Mouse (Mus musculus): ENCODE measurements around the gene Fam49a. TPM values are rescaled to one million over a fixed set of nuclear protein-coding genes. Genes with fewer than 3 reads are reported as not detected.

Fam49a gene
- polyA plus RNA-seq (2012; rRNA removed) = 3.5 and 4.6 TPM in 2 replicates
- polyA plus RNA-seq (2014; fragmentation: Nextera tagmentation; extraction: Ambion mirVana) = 11.3 and 11.9 TPM in 2 replicates

DNA sequence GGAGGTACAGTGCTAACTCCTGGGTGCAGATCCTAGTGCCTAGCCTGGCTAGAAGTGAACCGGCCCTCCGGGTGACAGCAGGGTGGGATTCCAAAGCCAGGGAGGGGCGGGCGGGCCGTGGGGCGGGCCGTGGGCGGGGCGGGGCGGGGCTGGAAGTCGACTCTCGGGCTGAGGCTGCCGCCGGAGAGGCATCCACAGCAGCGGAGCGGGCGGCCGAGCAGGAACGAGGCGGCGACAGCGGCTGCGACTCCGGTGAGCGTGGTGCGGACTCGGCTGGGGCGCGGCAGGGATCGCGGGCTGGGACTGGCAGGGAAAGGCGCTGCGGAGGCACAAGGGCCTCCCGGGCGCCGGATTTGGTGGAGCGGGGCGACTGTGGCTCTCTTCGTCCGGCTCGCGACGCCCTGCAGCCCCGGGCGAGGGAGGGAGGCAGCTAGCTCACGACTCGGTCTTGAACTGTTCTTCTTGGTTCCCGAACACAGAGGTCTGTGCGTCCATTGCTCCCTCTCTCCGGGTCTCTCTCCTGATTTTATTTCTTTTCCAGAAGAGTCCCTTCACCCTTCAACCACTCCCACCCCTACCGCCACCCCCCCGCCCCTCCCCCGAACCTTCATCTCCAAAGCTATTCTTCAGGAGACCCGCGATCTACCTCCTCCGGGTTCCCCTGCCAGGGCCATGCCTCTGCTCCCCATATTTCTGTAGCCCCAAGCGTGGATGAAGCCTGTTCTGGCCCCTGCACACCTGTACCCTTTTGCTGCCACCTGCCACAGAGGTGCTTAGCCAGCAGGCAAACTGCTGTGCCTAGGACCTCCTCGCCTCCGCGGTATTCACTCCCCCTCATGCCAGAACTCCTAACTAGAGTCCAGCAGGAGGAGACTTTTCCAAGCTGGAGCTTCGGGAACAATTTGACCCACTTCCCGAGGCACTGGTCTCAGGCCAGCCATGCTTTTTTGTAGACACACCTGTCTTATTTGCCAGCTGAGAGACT is at the start of gene Fam49a:
Gene Fam49a, plus strand, starts transcription at position 153 of the 985 bp plus-strand sequence.
- H3K9ac ChIP-seq (ENCODE audit: low read depth, low read length, severe bottlenecking) = peak within 1 kb of the TSS; percentile 69
- TF ChIP-seq POLR2A (IDR thresholded peaks at IDR 0.05; ENCODE audit: borderline replicate concordance, extremely low read depth, insufficient read depth, insufficient read length) = 0 out of 2 replicates have a peak, but pooled peaks have one; percentile 63
- H3K4me1 ChIP-seq (ENCODE audit: control insufficient read depth, insufficient read depth, low read length) = peaks cover 10% of the 10 kb centered on the region
- DNase-seq (ENCODE audit: low spot score) (peak; percentile 73), ATAC-seq (ENCODE audit: low FRiP score, low read depth) (peak; percentile 92)
- WGBS = 1% methylated on average over 32 of the region's 62 CpGs
- H3K4me2 ChIP-seq (replicated peaks; ENCODE audit: low read depth, low read length, severe bottlenecking) = peak within 1 kb of the TSS; percentile 89
- no peak within 1 kb of the TSS for H3K27ac ChIP-seq (replicated peaks; ENCODE audit: low read depth, low read length)
- no peaks in the 10 kb centered on the region for H3K27me3 ChIP-seq (ENCODE audit: control insufficient read depth, insufficient read depth, low read length)
- no peaks in the 10 kb centered on the region for H3K9me3 ChIP-seq (ENCODE audit: control insufficient read depth, low read length)
- peak within 1 kb of the TSS; percentile 63 for H3K4me3 ChIP-seq (replicated peaks; ENCODE audit: low read length)
- H3K36me3 ChIP-seq (ENCODE audit: control insufficient read depth, insufficient read depth, low read length) = no peaks in the 10 kb centered on the region

GRCm38 (mm10) chr12:12213536-12213935 is 48.4 kb upstream of the Fam49a start:
- Histone ChIP-seq H3K4me2 (replicated peaks; ENCODE audit: low read depth, low read length, severe bottlenecking) (no peak overlapping the region), H3K9ac (ENCODE audit: low read depth, low read length, severe bottlenecking) (no peak overlapping the region), H3K36me3 (ENCODE audit: control insufficient read depth, insufficient read depth, low read length) (no peaks in the 10 kb centered on the region), H3K27me3 (ENCODE audit: control insufficient read depth, insufficient read depth, low read length) (no peaks in the 10 kb centered on the region), H3K4me3 (replicated peaks; ENCODE audit: low read length) (no peak overlapping the region), H3K9me3 (ENCODE audit: control insufficient read depth, low read length) (no peaks in the 10 kb centered on the region), H3K27ac (replicated peaks; ENCODE audit: low read depth, low read length) (no peak overlapping the region), H3K4me1 (ENCODE audit: control insufficient read depth, insufficient read depth, low read length) (no peaks in the 10 kb centered on the region)
- ATAC-seq (ENCODE audit: low FRiP score, low read depth) (no peak), DNase-seq (ENCODE audit: low spot score) (no peak)
- WGBS = 44% methylated on average over 3 of the region's 3 CpGs
- TF ChIP-seq POLR2A (IDR thresholded peaks at IDR 0.05; ENCODE audit: borderline replicate concordance, extremely low read depth, insufficient read depth, insufficient read length) = no peak

GRCm38 (mm10) chr12:12218947-12219346 is 43.0 kb upstream of the Fam49a start:
- ATAC-seq (ENCODE audit: low FRiP score, low read depth) (no peak), DNase-seq (ENCODE audit: low spot score) (no peak)
- 68% methylated on average over 5 of the region's 5 CpGs for WGBS
- Histone ChIP-seq H3K9me3 (ENCODE audit: control insufficient read depth, low read length) (no peaks in the 10 kb centered on the region), H3K9ac (ENCODE audit: low read depth, low read length, severe bottlenecking) (no peak overlapping the region), H3K27me3 (ENCODE audit: control insufficient read depth, insufficient read depth, low read length) (no peaks in the 10 kb centered on the region), H3K4me1 (ENCODE audit: control insufficient read depth, insufficient read depth, low read length) (no peaks in the 10 kb centered on the region), H3K36me3 (ENCODE audit: control insufficient read depth, insufficient read depth, low read length) (no peaks in the 10 kb centered on the region), H3K27ac (replicated peaks; ENCODE audit: low read depth, low read length) (no peak overlapping the region), H3K4me2 (replicated peaks; ENCODE audit: low read depth, low read length, severe bottlenecking) (no peak overlapping the region), H3K4me3 (replicated peaks; ENCODE audit: low read length) (no peak overlapping the region)
- TF ChIP-seq POLR2A (IDR thresholded peaks at IDR 0.05; ENCODE audit: borderline replicate concordance, extremely low read depth, insufficient read depth, insufficient read length) = no peak

DNA sequence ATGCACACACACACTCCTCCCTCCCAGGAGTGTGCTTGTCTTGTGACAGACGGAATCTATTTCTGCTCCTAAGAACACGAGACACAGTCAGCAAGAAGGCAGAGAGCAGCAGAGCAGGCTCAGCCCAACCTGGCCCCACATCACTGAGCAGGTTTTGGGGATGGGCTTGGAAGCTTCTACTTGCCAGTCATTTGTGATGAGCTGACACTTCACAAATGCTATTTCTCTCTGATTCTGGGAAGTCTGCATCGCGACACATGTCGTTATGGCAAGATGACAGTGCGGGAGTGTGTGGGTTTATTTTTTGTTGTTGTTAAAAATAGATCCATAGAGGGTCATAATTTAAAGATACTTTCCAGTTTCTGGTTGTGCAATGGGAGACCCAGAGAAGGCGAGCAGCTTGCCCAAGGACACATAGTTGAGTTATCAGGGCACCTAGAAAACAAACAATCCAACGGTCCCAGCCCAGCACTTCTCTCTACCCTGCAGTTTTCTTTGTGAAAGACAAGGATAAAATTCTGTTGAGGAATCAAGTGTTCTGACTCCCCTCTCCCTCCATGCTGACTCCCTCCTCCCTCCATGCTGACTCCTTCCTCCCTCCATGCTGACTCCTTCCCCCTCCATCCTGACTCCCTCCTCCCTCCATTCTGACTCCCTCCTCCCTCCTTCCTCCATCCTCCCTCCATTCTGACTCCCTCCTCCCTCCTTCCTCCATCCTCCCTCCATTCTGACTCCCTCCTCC is 41.0 kb upstream of the Fam49a start:
- WGBS = 70% methylated on average over 8 of the region's 8 CpGs
- no peak overlapping the region for H3K27ac ChIP-seq (replicated peaks; ENCODE audit: low read depth, low read length)
- no peaks in the 10 kb centered on the region for H3K9me3 ChIP-seq (ENCODE audit: control insufficient read depth, low read length)
- no peaks in the 10 kb centered on the region for H3K27me3 ChIP-seq (ENCODE audit: control insufficient read depth, insufficient read depth, low read length)
- TF ChIP-seq POLR2A (IDR thresholded peaks at IDR 0.05; ENCODE audit: borderline replicate concordance, extremely low read depth, insufficient read depth, insufficient read length) = no peak
- no peak overlapping the region for H3K4me3 ChIP-seq (replicated peaks; ENCODE audit: low read length)
- no peaks in the 10 kb centered on the region for H3K4me1 ChIP-seq (ENCODE audit: control insufficient read depth, insufficient read depth, low read length)
- no peak overlapping the region for H3K9ac ChIP-seq (ENCODE audit: low read depth, low read length, severe bottlenecking)
- DNase-seq (ENCODE audit: low spot score) = no peak
- no peak for ATAC-seq (ENCODE audit: low FRiP score, low read depth)
- H3K4me2 ChIP-seq (replicated peaks; ENCODE audit: low read depth, low read length, severe bottlenecking) = no peak overlapping the region
- H3K36me3 ChIP-seq (ENCODE audit: control insufficient read depth, insufficient read depth, low read length) = no peaks in the 10 kb centered on the region
